ENCODE assay signal across 18 mouse cellular contexts in the genomic region with DNA sequence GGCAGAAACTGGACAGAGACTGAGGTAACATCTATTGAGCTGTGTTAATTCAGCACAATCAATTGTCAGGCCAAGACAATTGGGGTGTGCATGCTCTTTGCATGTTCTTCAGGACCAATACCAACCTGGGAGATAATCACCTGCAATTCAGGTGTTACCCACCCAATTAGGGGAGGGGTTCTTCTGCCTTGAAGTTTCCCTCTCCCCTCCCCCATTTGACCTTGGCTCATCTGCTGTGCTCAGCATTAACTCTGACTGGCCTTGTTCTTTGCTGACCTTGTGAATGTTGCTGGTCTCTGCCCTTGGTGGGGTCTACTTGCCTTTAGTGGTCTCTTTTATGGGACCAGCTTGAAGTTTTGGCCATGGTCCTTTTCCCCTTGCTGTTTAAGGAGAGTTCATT. TPM values are rescaled to one million over a fixed set of nuclear protein-coding genes. Genes with fewer than 3 reads are reported as not detected.
DNase-seq lines count a peak whose midpoint lies in the region; ATAC-seq and TF ChIP-seq lines count a peak whose summit lies in the region.
"Had no signal": no experiment of that assay in that cellular context is flagged by ENCODE, and none has a peak within 500 bp of the region (broad histone marks: within the 10 kb centered on the region; RNA-seq: fewer than 3 reads in every experiment).

No protein-coding gene starts in this region.

- no peak overlapping the region for H3K4me3 ChIP-seq in forebrain, embryonic 10.5 days
- H3K4me3 ChIP-seq in forebrain, postnatal 0 days (ENCODE audit: low read depth, low read length), result no peak overlapping the region
- H3K4me3 ChIP-seq in heart, embryonic 12.5 days, result no peak overlapping the region
- H3K4me3 ChIP-seq in kidney, postnatal 0 days (replicated peaks; ENCODE audit: low read depth, low read length), result no peak overlapping the region
- H3K4me3 ChIP-seq in kidney, embryonic 15.5 days (replicated peaks), result no peak overlapping the region
- no peak overlapping the region for H3K4me3 ChIP-seq in heart, postnatal 0 days (ENCODE audit: low read depth, low read length)
- H3K4me3 ChIP-seq: forebrain, embryonic 12.5 days; lung, embryonic 15.5 days; midbrain, embryonic 12.5 days had no signal

- H3K27ac ChIP-seq in forebrain, embryonic 10.5 days, result 0 out of 2 replicates have a peak overlapping the region, but pooled peaks have one; percentile 2
- H3K27ac ChIP-seq in forebrain, postnatal 0 days (ENCODE audit: low read depth, low read length), result no peak overlapping the region
- peak overlapping the region; percentile 45; the same call in 1 of the 2 replicates for H3K27ac ChIP-seq in heart, embryonic 12.5 days (ENCODE audit: poor library complexity, severe bottlenecking)
- peak overlapping the region; percentile 37; the same call in 1 of the 2 replicates for H3K27ac ChIP-seq in kidney, postnatal 0 days
- no peak overlapping the region for H3K27ac ChIP-seq in kidney, embryonic 15.5 days
- H3K27ac ChIP-seq in heart, postnatal 0 days (ENCODE audit: low read depth), result peak overlapping the region; percentile 61; the same call in 1 of the 2 replicates
- H3K27ac ChIP-seq: forebrain, embryonic 12.5 days; liver, embryonic 14.5 days; midbrain, embryonic 12.5 days had no signal

- no peak for DNase-seq in forebrain, embryonic 10.5 days (ENCODE audit: extremely low spot score, low spot score)
- DNase-seq in forebrain, postnatal 0 days, result no peak
- no peak for DNase-seq in heart, postnatal 36 days
- no peak for DNase-seq in kidney, postnatal 0 days (ENCODE audit: low spot score)
- no peak for DNase-seq in heart, postnatal 0 days (ENCODE audit: low spot score)
- DNase-seq in adrenal gland, postnatal 25 days, result no peak
- DNase-seq: adrenal gland, postnatal 36 days; cerebellum, adult 18-20 months; cerebellum, postnatal 36 days; gastrocnemius, postnatal 14 days; right cerebral cortex, adult 18-20 months; thymus, postnatal 25 days had no signal

- TF ChIP-seq CTCF in forebrain, postnatal 0 days (IDR thresholded peaks at IDR 0.05; ENCODE audit: low read depth), result no peak
- no peak for TF ChIP-seq CTCF in kidney, postnatal 0 days (IDR thresholded peaks at IDR 0.05; ENCODE audit: low read depth)
- no peak for TF ChIP-seq CTCF in heart, postnatal 0 days (IDR thresholded peaks at IDR 0.05; ENCODE audit: low read depth)

- H3K9me3 ChIP-seq in forebrain, embryonic 10.5 days, result no peaks in the 10 kb centered on the region
- H3K9me3 ChIP-seq in forebrain, postnatal 0 days (ENCODE audit: low read length), result no peaks in the 10 kb centered on the region
- H3K9me3 ChIP-seq in heart, embryonic 12.5 days (replicated peaks), result no peaks in the 10 kb centered on the region
- no peaks in the 10 kb centered on the region for H3K9me3 ChIP-seq in kidney, postnatal 0 days (replicated peaks; ENCODE audit: low read length)
- no peaks in the 10 kb centered on the region for H3K9me3 ChIP-seq in kidney, embryonic 15.5 days (replicated peaks)
- no peaks in the 10 kb centered on the region for H3K9me3 ChIP-seq in heart, postnatal 0 days (replicated peaks; ENCODE audit: control insufficient read depth, low read length)
- H3K9me3 ChIP-seq: forebrain, embryonic 12.5 days; lung, embryonic 15.5 days; midbrain, embryonic 12.5 days had no signal

- no peak for ATAC-seq in forebrain, postnatal 0 days
- no peak for ATAC-seq in heart, embryonic 12.5 days (ENCODE audit: insufficient number of reproducible peaks, low FRiP score)
- ATAC-seq in kidney, postnatal 0 days (replicated peaks; ENCODE audit: low FRiP score, low read depth), result no peak
- no peak for ATAC-seq in kidney, embryonic 15.5 days (replicated peaks; ENCODE audit: low FRiP score)
- no peak for ATAC-seq in heart, postnatal 0 days (ENCODE audit: insufficient read depth, low read depth)

- H3K4me1 ChIP-seq in forebrain, embryonic 10.5 days, result peaks cover 44% of the 10 kb centered on the region
- peaks cover 7% of the 10 kb centered on the region for H3K4me1 ChIP-seq in forebrain, postnatal 0 days (ENCODE audit: insufficient read depth)
- peaks cover 38% of the 10 kb centered on the region for H3K4me1 ChIP-seq in heart, embryonic 12.5 days (replicated peaks)
- H3K4me1 ChIP-seq in kidney, postnatal 0 days (replicated peaks; ENCODE audit: insufficient read depth, low read length), result peaks cover 5% of the 10 kb centered on the region; the same call in 1 of the 2 replicates
- H3K4me1 ChIP-seq in kidney, embryonic 15.5 days, result peaks cover 35% of the 10 kb centered on the region
- peaks cover 12% of the 10 kb centered on the region for H3K4me1 ChIP-seq in heart, postnatal 0 days (ENCODE audit: control insufficient read depth, insufficient read depth)

- TF ChIP-seq EP300 in heart, postnatal 0 days (IDR thresholded peaks at IDR 0.05; ENCODE audit: low read depth), result no peak

- H3K36me3 ChIP-seq in forebrain, embryonic 10.5 days (replicated peaks), result no peaks in the 10 kb centered on the region
- no peaks in the 10 kb centered on the region for H3K36me3 ChIP-seq in forebrain, postnatal 0 days (ENCODE audit: insufficient read depth)
- H3K36me3 ChIP-seq in heart, embryonic 12.5 days, result no peaks in the 10 kb centered on the region
- no peaks in the 10 kb centered on the region for H3K36me3 ChIP-seq in kidney, postnatal 0 days (ENCODE audit: insufficient read depth, low read length)
- H3K36me3 ChIP-seq in kidney, embryonic 15.5 days, result no peaks in the 10 kb centered on the region
- no peaks in the 10 kb centered on the region for H3K36me3 ChIP-seq in heart, postnatal 0 days (replicated peaks; ENCODE audit: control insufficient read depth, insufficient read depth, low read length)
- H3K36me3 ChIP-seq: forebrain, embryonic 12.5 days; lung, embryonic 15.5 days; midbrain, embryonic 12.5 days had no signal

- intact Hi-C loops in heart, postnatal 36 days (cut with DNase I), result no loop called here

- H3K4me2 ChIP-seq in forebrain, postnatal 0 days (ENCODE audit: low read depth), result no peak overlapping the region
- 0 out of 2 replicates have a peak overlapping the region, but pooled peaks have one; percentile 6 for H3K4me2 ChIP-seq in heart, embryonic 12.5 days
- no peak overlapping the region for H3K4me2 ChIP-seq in kidney, postnatal 0 days (ENCODE audit: low read length)
- H3K4me2 ChIP-seq in kidney, embryonic 15.5 days, result no peak overlapping the region
- H3K4me2 ChIP-seq in heart, postnatal 0 days (ENCODE audit: low read depth, low read length), result no peak overlapping the region
- H3K4me2 ChIP-seq: forebrain, embryonic 12.5 days; lung, embryonic 15.5 days; midbrain, embryonic 12.5 days had no signal

- H3K9ac ChIP-seq in forebrain, postnatal 0 days, result no peak overlapping the region
- no peak overlapping the region for H3K9ac ChIP-seq in heart, embryonic 12.5 days
- H3K9ac ChIP-seq in kidney, postnatal 0 days (ENCODE audit: low read depth, low read length), result no peak overlapping the region
- H3K9ac ChIP-seq in kidney, embryonic 15.5 days, result no peak overlapping the region
- H3K9ac ChIP-seq in heart, postnatal 0 days (replicated peaks; ENCODE audit: low read depth, low read length), result no peak overlapping the region
- H3K9ac ChIP-seq: forebrain, embryonic 12.5 days; liver, embryonic 14.5 days; lung, embryonic 15.5 days; midbrain, embryonic 12.5 days had no signal

- no peaks in the 10 kb centered on the region for H3K27me3 ChIP-seq in forebrain, embryonic 10.5 days (ENCODE audit: poor library complexity, severe bottlenecking)
- H3K27me3 ChIP-seq in forebrain, postnatal 0 days (ENCODE audit: insufficient read depth, low read length), result no peaks in the 10 kb centered on the region
- no peaks in the 10 kb centered on the region for H3K27me3 ChIP-seq in heart, embryonic 12.5 days (replicated peaks)
- no peaks in the 10 kb centered on the region for H3K27me3 ChIP-seq in kidney, postnatal 0 days (ENCODE audit: insufficient read depth, low read length)
- H3K27me3 ChIP-seq in kidney, embryonic 15.5 days, result no peaks in the 10 kb centered on the region
- H3K27me3 ChIP-seq in heart, postnatal 0 days (ENCODE audit: control insufficient read depth, insufficient read depth, low read length), result no peaks in the 10 kb centered on the region
- H3K27me3 ChIP-seq: forebrain, embryonic 12.5 days; lung, embryonic 15.5 days; midbrain, embryonic 12.5 days had no signal

RNA-seq across cellular contexts. Expression of a gene that starts 19.5 kb away (rescaled TPM):
- polyA plus RNA-seq in forebrain, embryonic 10.5 days (2016; fragmentation: Nextera tagmentation; extraction: Ambion mirVana), result 40.3 and 41.2 TPM in 2 replicates
- total RNA-seq in forebrain, postnatal 0 days (2014; rRNA removed), result 151 and 161 TPM in 2 replicates
- polyA plus RNA-seq in forebrain, postnatal 0 days (2015; fragmentation: Nextera tagmentation; extraction: Ambion mirVana), result 105 and 119 TPM in 2 replicates
- 111 and 118 TPM in 2 replicates for polyA plus RNA-seq in heart, embryonic 12.5 days (2016; fragmentation: Nextera tagmentation; extraction: Ambion mirVana)
- 10 to 100 TPM; 21.8 to 38.8 TPM for total RNA-seq in heart, postnatal 36 days (2021)
- 29.8 and 32.6 TPM in 2 replicates for polyA plus RNA-seq in kidney, postnatal 0 days (2015; fragmentation: Nextera tagmentation; extraction: Ambion mirVana)
- polyA plus RNA-seq in kidney, embryonic 15.5 days (2015; fragmentation: Nextera tagmentation; extraction: Ambion mirVana), result 36.6 and 38.0 TPM in 2 replicates
- total RNA-seq in heart, postnatal 0 days (2014; rRNA removed; ENCODE audit: low replicate concordance), result 58.7 and 78.1 TPM in 2 replicates
- polyA plus RNA-seq in heart, postnatal 0 days (2015; fragmentation: Nextera tagmentation; extraction: Ambion mirVana), result 62.0 and 62.6 TPM in 2 replicates
- 63.3 and 69.1 TPM in 2 replicates for total RNA-seq in adrenal gland, postnatal 25 days (2021)

RNA-seq across cellular contexts. Expression of a gene that starts 42.3 kb away (rescaled TPM):
- 14.7 and 16.9 TPM in 2 replicates for polyA plus RNA-seq in forebrain, embryonic 10.5 days (2016; fragmentation: Nextera tagmentation; extraction: Ambion mirVana)
- 12.0 and 14.5 TPM in 2 replicates for total RNA-seq in forebrain, postnatal 0 days (2014; rRNA removed)
- 24.7 and 32.7 TPM in 2 replicates for polyA plus RNA-seq in forebrain, postnatal 0 days (2015; fragmentation: Nextera tagmentation; extraction: Ambion mirVana)
- polyA plus RNA-seq in heart, embryonic 12.5 days (2016; fragmentation: Nextera tagmentation; extraction: Ambion mirVana), result 48.2 and 49.5 TPM in 2 replicates
- 1 to 10 TPM; 8.6 to 9.6 TPM for total RNA-seq in heart, postnatal 36 days (2021)
- polyA plus RNA-seq in kidney, postnatal 0 days (2015; fragmentation: Nextera tagmentation; extraction: Ambion mirVana), result 13.9 and 14.3 TPM in 2 replicates
- polyA plus RNA-seq in kidney, embryonic 15.5 days (2015; fragmentation: Nextera tagmentation; extraction: Ambion mirVana), result 8.1 and 9.8 TPM in 2 replicates
- total RNA-seq in heart, postnatal 0 days (2014; rRNA removed; ENCODE audit: low replicate concordance), result 30.5 and 37.3 TPM in 2 replicates
- 133 TPM in 2 replicates for polyA plus RNA-seq in heart, postnatal 0 days (2015; fragmentation: Nextera tagmentation; extraction: Ambion mirVana)
- 2.6 and 3.1 TPM in 2 replicates for total RNA-seq in adrenal gland, postnatal 25 days (2021)

Comparison
In these comparisons a context has a peak if more than half of its experiments do, and no peak if none do; other contexts are left out.
1. H3K27ac ChIP-seq: peak in forebrain, embryonic 10.5 days (single experiment), heart, embryonic 12.5 days (single experiment), kidney, postnatal 0 days (single experiment) and heart, postnatal 0 days (single experiment); none in forebrain, postnatal 0 days (single experiment) and kidney, embryonic 15.5 days (single experiment).